In the genomic region with DNA sequence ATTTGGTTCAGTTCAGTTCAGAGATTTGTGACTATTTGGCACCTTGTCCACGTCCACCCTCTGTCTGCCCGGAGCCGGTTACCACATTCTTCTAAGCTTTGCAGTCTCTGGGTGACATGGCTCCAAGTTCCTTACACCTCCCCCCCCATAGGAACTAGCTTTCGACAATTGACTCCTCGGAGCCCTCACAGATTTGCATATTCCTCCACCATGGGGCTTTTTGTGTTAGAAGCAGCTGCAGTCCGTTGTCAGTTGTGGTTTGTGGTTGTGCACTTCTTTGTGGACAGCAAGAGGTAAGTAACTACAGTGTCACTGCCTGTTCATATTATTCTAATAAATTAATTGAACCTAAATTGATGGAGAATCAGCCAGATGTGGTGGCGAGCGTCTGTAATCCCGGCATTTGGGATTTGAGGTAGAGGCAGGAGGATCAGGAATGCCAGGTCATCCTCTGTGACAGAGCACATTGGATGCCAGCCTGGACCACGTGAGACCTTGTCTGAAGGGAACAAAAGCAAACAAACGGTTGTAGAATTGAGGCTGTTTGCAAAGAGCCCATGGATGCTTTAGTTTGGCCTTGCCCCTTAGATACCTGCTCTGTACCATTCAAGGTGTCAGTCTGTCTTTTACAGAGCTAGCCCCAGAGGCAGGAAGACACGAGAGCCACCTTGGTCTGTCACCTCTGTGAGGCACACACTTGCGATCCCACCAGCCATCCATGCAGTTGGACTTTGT, we compare ENCODE assay signal across 15 mouse cellular contexts. TPM values are rescaled to one million over a fixed set of nuclear protein-coding genes. Genes with fewer than 3 reads are reported as not detected.
DNase-seq lines count a peak whose midpoint lies in the region; ATAC-seq and TF ChIP-seq lines count a peak whose summit lies in the region.
"Had no signal": no experiment of that assay in that cellular context is flagged by ENCODE, and none has a peak within 500 bp of the region (broad histone marks: within the 10 kb centered on the region; RNA-seq: fewer than 3 reads in every experiment).

No protein-coding gene starts in this region.

- H3K4me3 ChIP-seq in left cerebral cortex, adult 2 months = no peak overlapping the region
- H3K4me3 ChIP-seq: forebrain, embryonic 15.5 days; limb, embryonic 12.5 days had no signal

- no peak overlapping the region for H3K27ac ChIP-seq in left cerebral cortex, adult 2 months
- H3K27ac ChIP-seq: forebrain, embryonic 15.5 days; limb, embryonic 12.5 days; macrophage had no signal

- ATAC-seq in common myeloid progenitor, adult 5-6 weeks (replicated peaks; ENCODE audit: low read depth, poor library complexity, severe bottlenecking) = peak; percentile 67
- ATAC-seq: forebrain, embryonic 15.5 days; intestine, embryonic 16.5 days had no signal

- DNase-seq in heart, adult 11 months = peak; percentile 67
- DNase-seq in heart, postnatal 4 days = no peak
- DNase-seq in spleen, adult 18-20 months = peak; percentile 24 to 33
- DNase-seq in spleen, postnatal 4 days (ENCODE audit: low spot score in 2 of 2) = no peak
- DNase-seq in natural killer cell, adult 2 months (ENCODE audit: low spot score in 2 of 2) = peak; percentile 65 to 71
- no peak for DNase-seq in left cerebral cortex, adult 2 months (ENCODE audit: extremely low spot score in 1 of 2, low spot score in 2 of 2)
- no peak for DNase-seq in thymus, adult 18-20 months
- DNase-seq: cerebellum, adult 11-12 months; kidney, postnatal 14 days; right cerebral cortex, postnatal 14 days had no signal

- intact Hi-C loops in left cerebral cortex, adult 2 months (cut with DNase I) = no loop called here

- TF ChIP-seq CTCF in left cerebral cortex, adult 2 months (IDR thresholded peaks at IDR 0.05) = no peak

RNA-seq across cellular contexts. Expression of a gene that starts 25.0 kb away (rescaled TPM):
- total RNA-seq in heart, postnatal 4 days (2021) = 1 to 10 TPM; 6.8 to 6.9 TPM
- total RNA-seq in common myeloid progenitor, adult 5-6 weeks (2017) = 12.3 and 15.8 TPM in 2 replicates
- total RNA-seq in left cerebral cortex, adult 2 months (2021) = 1 to 10 TPM; 2.9 to 3.4 TPM

RNA-seq across cellular contexts. Expression of a gene that starts 32.3 kb away (rescaled TPM):
- total RNA-seq in heart, postnatal 4 days (2021) = 100 to 1,000 TPM; 908 to 955 TPM
- total RNA-seq in common myeloid progenitor, adult 5-6 weeks (2017) = 0.87 and 1.2 TPM in 2 replicates
- total RNA-seq in left cerebral cortex, adult 2 months (2021) = 10 to 100 TPM; 21.3 to 24.5 TPM

RNA-seq across cellular contexts. Expression of a gene that starts 32.4 kb away (rescaled TPM):
- 10 to 100 TPM; 44.5 to 49.0 TPM for total RNA-seq in heart, postnatal 4 days (2021)
- 74.3 and 78.4 TPM in 2 replicates for total RNA-seq in common myeloid progenitor, adult 5-6 weeks (2017)
- total RNA-seq in left cerebral cortex, adult 2 months (2021) = 10 to 100 TPM; 55.9 to 57.7 TPM

Comparison
In these comparisons a context has a peak if more than half of its experiments do, and no peak if none do; other contexts are left out.
1. DNase-seq: peak in heart, adult 11 months (single experiment), spleen, adult 18-20 months (2 of 2) and natural killer cell, adult 2 months (2 of 2); none in heart, postnatal 4 days (single experiment), spleen, postnatal 4 days (0 of 2), left cerebral cortex, adult 2 months (0 of 2) and thymus, adult 18-20 months (0 of 2).
2. RNA of a gene that starts 32.3 kb away (total RNA-seq): 908 to 955 TPM in heart, postnatal 4 days; 21.3 to 24.5 TPM in left cerebral cortex, adult 2 months and 0.87 to 1.2 TPM in common myeloid progenitor, adult 5-6 weeks; every median in the first group is over 10 times any median in the second.